Mouse (Mus musculus): ENCODE results near the gene Scpep1.
"Not testable (repeated sequence)": the region's sequence is repeated elsewhere in the genome, so short reads cannot be mapped to it uniquely, and the experiment has no call there.

- not testable (repeated sequence) for TF ChIP-seq CTCF (IDR thresholded peaks at IDR 0.05; ENCODE audit: control insufficient read depth, insufficient read depth, low read length); POLR2A (IDR thresholded peaks at IDR 0.05; ENCODE audit: borderline replicate concordance, control insufficient read depth, low read depth, low read length)
Observed at GRCm38 (mm10) chr11:88891446-88891845, 63.8 kb downstream of the Scpep1 start.
